Mouse (Mus musculus) heart, postnatal 36 days (tissue): ENCODE results near the gene Clasrp. TPM values are rescaled to one million over a fixed set of nuclear protein-coding genes. Genes with fewer than 3 reads are reported as not detected.

Source experiments
- DNase-seq, 2 experiments: peaks; one replicate each; pipeline ENCODE4 v3.0.0; 2021 to 2022
- intact Hi-C: fragments of 180-260 bp; cut with DNase I; formaldehyde crosslinking; loops from one replicate; pipeline ENCODE4 v1.15.1; 2025
- total RNA-seq, 2 experiments: library from RNA; stranded (reverse); gene quantifications; 2 replicates each; pipeline ENCODE4 v1.2.3; 2021

The Clasrp gene
- total RNA-seq, 2 experiments from 2014 or later: 16.0 to 16.8 TPM

DNA sequence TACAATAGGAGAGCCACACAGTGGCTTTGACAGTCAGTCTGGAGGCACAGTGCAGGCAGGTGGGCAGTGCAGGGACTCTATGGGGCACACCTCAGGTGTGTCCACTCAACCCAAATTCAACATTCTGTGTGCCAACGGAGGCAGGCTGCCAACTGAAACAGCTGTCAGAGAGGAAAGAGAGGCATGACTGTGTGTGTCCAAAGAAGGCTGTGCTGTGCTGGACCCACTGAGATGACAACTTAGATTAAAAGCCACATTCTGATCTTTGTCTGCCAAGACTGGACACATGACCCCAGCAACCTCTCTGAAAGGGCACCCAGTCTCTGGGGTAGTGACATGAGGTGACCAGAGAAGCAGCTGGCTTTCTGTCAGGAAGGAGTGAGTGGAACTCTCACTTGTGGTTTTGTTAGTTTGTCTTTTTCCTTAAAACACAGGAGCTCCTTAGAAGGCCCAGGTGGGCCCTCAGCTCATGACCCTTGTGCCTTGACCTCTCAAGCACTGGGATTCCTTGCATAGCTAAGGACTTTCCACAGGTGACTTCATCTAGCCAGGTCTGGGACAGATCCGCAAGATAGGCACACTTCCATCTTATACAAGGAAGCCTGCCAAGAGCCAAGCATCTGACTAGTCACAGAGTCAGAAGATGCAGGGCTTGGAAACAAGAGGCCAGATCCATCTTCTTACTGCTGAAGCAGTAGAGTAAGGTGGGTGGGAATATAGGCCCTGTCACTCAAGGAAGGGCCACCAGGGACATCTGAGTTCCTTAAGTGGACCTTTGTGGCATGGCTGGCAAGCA is 63.3 kb downstream of the Clasrp start:
- intact Hi-C loops: no loop called here
- no peak for DNase-seq

DNA sequence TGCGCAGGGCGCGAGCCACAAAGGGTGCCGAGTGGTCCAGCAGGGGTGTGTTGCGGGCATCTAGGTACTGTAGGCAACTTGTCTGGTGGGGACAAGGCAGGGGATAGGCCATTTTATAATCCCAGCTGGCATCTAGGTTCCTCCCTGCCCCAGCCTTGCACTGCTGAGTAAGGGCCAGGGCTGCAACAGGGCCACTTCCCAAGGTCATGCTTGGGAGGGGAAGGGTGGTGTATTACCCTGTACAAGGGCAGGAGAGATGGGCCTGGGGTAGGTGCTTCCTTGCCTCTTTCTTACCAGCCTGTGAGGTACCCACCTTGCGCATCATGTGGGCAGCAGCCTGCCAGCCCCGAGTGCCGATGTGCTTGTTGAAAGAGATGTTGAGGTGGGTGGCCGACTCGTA is 69.6 kb downstream of the Clasrp start:
- intact Hi-C loops: no loop called here

DNA sequence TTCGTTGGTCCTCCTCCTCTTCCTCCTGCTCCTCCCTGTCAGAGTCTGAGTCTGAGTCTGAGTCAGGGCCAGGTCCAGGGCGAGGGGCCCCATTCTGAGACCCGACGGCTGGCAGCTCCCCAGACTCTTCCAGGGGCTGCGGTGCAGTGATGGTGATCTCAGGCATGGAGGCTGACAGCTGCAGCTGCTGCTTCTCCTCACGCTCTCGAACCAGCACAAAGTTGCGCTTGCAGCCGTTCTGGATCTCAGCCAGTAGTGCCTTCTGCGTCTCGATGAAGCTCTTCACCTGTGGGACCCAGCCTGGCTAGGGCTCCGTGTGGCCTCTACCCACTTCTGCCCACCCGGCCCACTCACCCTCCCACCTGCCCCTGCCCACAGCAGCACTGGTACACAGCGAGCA is 72.0 kb downstream of the Clasrp start:
- no peak for DNase-seq
- intact Hi-C loops: no loop called here

More for the DNA sequence above, 69.6 kb downstream of the Clasrp start:
- DNase-seq: no peak

DNA sequence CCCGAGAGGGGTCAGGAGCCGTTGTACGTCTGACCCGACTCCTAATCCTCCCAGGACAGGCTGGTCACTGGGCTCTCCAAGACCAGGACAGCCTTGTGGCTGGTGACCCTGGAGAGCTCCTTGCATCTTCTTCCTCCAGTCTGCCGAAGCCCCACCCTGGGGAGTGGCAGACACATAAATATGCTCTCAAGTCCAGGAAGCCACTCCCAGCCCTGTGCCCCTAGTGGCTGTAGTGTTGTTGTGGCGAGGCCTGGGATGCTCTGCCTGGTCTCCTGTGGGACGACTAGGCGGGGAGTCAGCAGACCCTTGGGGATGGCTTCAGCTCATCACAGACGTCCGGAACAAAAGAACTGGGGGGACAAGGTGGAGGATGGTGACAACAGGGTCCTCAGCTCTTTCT is 73.2 kb downstream of the Clasrp start:
- no peak for DNase-seq
- intact Hi-C loops: no loop called here

Other genes starting within 250 kb of the Clasrp start
- gene Cd3eap, start 245.0 kb downstream of the Clasrp start, total RNA-seq: 10 to 100 TPM; 10.4 to 11.2 TPM
- 10 to 100 TPM; 35.8 to 44.2 TPM for gene Ppp1r13l, start 244.7 kb downstream of the Clasrp start, total RNA-seq
- gene Ercc2, start 222.5 kb downstream of the Clasrp start, total RNA-seq: 10 to 100 TPM; 11.8 to 12.0 TPM
- under 1 TPM; 0.24 to 0.92 TPM for gene Klc3, start 200.4 kb downstream of the Clasrp start, total RNA-seq
- gene Ckm, start 199.7 kb downstream of the Clasrp start, total RNA-seq: 1,000 to 10,000 TPM; 3,967 to 4,539 TPM
- gene Mark4, start 145.7 kb downstream of the Clasrp start, total RNA-seq: 10 to 100 TPM; 25.7 to 27.2 TPM
- under 1 TPM; 0.78 to 0.84 TPM for gene Exoc3l2, start 141.2 kb downstream of the Clasrp start, total RNA-seq
- gene Bloc1s3, start 96.1 kb downstream of the Clasrp start, total RNA-seq: 1 to 10 TPM; 2.3 to 2.5 TPM
- 10 to 100 TPM; 32.9 to 37.4 TPM for gene Trappc6a, start 96.1 kb downstream of the Clasrp start, total RNA-seq
- not detected for gene Nkpd1, start 86.6 kb downstream of the Clasrp start, total RNA-seq
- 10 to 100 TPM; 56.0 to 59.3 TPM for gene Ppp1r37, start 41.4 kb downstream of the Clasrp start, total RNA-seq
- under 1 TPM in 1 of 2 experiments, not detected in 1; 0.50 TPM for gene Zfp296, start 27.2 kb downstream of the Clasrp start, total RNA-seq
- 10 to 100 TPM; 44.1 to 47.8 TPM for gene Gemin7, start 26.9 kb downstream of the Clasrp start, total RNA-seq
- gene Relb, start 25.0 kb upstream of the Clasrp start, total RNA-seq: 1 to 10 TPM; 5.7 to 8.9 TPM
- 10 to 100 TPM; 76.4 to 84.1 TPM for gene Clptm1, start 60.5 kb upstream of the Clasrp start, total RNA-seq
- not detected for gene Apoc2, start 73.5 kb upstream of the Clasrp start, total RNA-seq
- gene Gm44805, start 76.9 kb upstream of the Clasrp start, total RNA-seq: not detected
- not detected for gene Apoc4, start 77.0 kb upstream of the Clasrp start, total RNA-seq
- gene Apoc1, start 88.2 kb upstream of the Clasrp start, total RNA-seq: 1 to 10 TPM; 1.2 to 3.3 TPM
- gene Apoe, start 94.7 kb upstream of the Clasrp start, total RNA-seq: 100 to 1,000 TPM; 308 to 344 TPM
- gene Tomm40, start 111.0 kb upstream of the Clasrp start, total RNA-seq: 100 to 1,000 TPM in 1 of 2 experiments, 10 to 100 TPM in 1; 97.7 to 102 TPM
- gene Nectin2, start 146.0 kb upstream of the Clasrp start, total RNA-seq: 10 to 100 TPM; 33.2 to 41.7 TPM
- gene Bcam, start 166.5 kb upstream of the Clasrp start, total RNA-seq: 100 to 1,000 TPM; 210 to 232 TPM
- gene Cblc, start 192.3 kb upstream of the Clasrp start, total RNA-seq: under 1 TPM; 0.75 to 0.81 TPM
- gene Bcl3, start 218.3 kb upstream of the Clasrp start, total RNA-seq: 1 to 10 TPM; 3.5 TPM
- not detected for gene Gm19345, start 247.5 kb upstream of the Clasrp start, total RNA-seq